30 mouse cellular contexts compared by ENCODE assay signal in the genomic region with DNA sequence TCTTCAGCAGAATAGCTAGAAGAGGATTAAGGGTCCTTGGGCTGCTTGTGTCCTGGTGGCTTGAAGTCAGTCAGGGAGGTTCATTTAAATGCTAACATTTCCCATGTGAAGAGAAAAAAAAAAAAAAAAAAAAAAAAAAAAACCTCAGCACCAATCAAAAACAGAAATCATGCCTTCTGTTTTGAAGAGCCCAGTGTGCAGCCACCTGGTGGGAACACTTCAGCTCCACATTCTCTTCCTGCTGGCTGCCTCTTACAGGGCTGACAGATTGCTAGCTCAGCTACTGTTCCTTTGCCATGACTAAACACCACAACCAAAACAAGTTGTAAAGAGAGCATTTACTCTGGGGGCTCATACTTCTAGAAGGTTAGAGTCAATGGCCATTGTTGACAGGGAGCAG.
DNase-seq lines count a peak whose midpoint lies in the region; ATAC-seq and TF ChIP-seq lines count a peak whose summit lies in the region.
"Had no signal": no experiment of that assay in that cellular context is flagged by ENCODE, and none has a peak within 500 bp of the region (broad histone marks: within the 10 kb centered on the region; RNA-seq: fewer than 3 reads in every experiment).

No protein-coding gene starts in this region.

- no peaks in the 10 kb centered on the region for H3K9me3 ChIP-seq in forebrain, embryonic 14.5 days (replicated peaks; ENCODE audit: control insufficient read depth, low read length)
- no peaks in the 10 kb centered on the region for H3K9me3 ChIP-seq in forebrain, embryonic 15.5 days
- H3K9me3 ChIP-seq: heart, embryonic 10.5 days; heart, embryonic 15.5 days; hindbrain, embryonic 13.5 days; liver, embryonic 12.5 days; neural tube, embryonic 12.5 days had no signal

- H3K4me2 ChIP-seq in forebrain, embryonic 14.5 days (ENCODE audit: low read length), result no peak overlapping the region
- H3K4me2 ChIP-seq in forebrain, embryonic 15.5 days (replicated peaks), result no peak overlapping the region
- H3K4me2 ChIP-seq: heart, embryonic 15.5 days; hindbrain, embryonic 13.5 days; liver, embryonic 12.5 days; midbrain, embryonic 11.5 days; neural tube, embryonic 12.5 days had no signal

- no peak for ATAC-seq in forebrain, embryonic 14.5 days
- ATAC-seq in forebrain, embryonic 15.5 days (replicated peaks), result no peak
- ATAC-seq: forebrain, embryonic 16.5 days; intestine, postnatal 0 days; liver, embryonic 12.5 days; liver, postnatal 0 days; midbrain, embryonic 16.5 days had no signal

- H3K9ac ChIP-seq in forebrain, embryonic 14.5 days (ENCODE audit: low read length), result no peak overlapping the region
- no peak overlapping the region for H3K9ac ChIP-seq in forebrain, embryonic 15.5 days (replicated peaks)
- H3K9ac ChIP-seq: heart, embryonic 15.5 days; hindbrain, embryonic 13.5 days; liver, embryonic 12.5 days; liver, postnatal 0 days; neural tube, embryonic 12.5 days had no signal

- H3K27ac ChIP-seq in forebrain, embryonic 14.5 days (ENCODE audit: low read depth, low read length), result no peak overlapping the region
- H3K27ac ChIP-seq in forebrain, embryonic 15.5 days (replicated peaks), result no peak overlapping the region
- H3K27ac ChIP-seq in layer of hippocampus, adult 2 months, result peak overlapping the region; percentile 64; the same call in 1 of the 2 replicates
- H3K27ac ChIP-seq: heart, embryonic 10.5 days; heart, embryonic 15.5 days; hindbrain, embryonic 13.5 days; liver, embryonic 12.5 days; neural tube, embryonic 12.5 days; stomach, postnatal 0 days had no signal

- no peaks in the 10 kb centered on the region for H3K36me3 ChIP-seq in forebrain, embryonic 14.5 days (ENCODE audit: control insufficient read depth, insufficient read depth, low read length)
- no peaks in the 10 kb centered on the region for H3K36me3 ChIP-seq in forebrain, embryonic 15.5 days
- H3K36me3 ChIP-seq: heart, embryonic 10.5 days; heart, embryonic 15.5 days; hindbrain, embryonic 13.5 days; liver, embryonic 12.5 days; neural tube, embryonic 12.5 days had no signal

- DNase-seq in forebrain, embryonic 14.5 days (ENCODE audit: low spot score), result peak; percentile 22
- DNase-seq in layer of hippocampus, adult 2 months (ENCODE audit: low spot score in 2 of 2), result peak; percentile 42 to 49
- no peak for DNase-seq in layer of hippocampus, postnatal 25 days (ENCODE audit: extremely low spot score in 1 of 2, low spot score in 1 of 2)
- peak; percentile 12 for DNase-seq in brain, embryonic 18.5 days (ENCODE audit: low read depth, low spot score)
- peak; percentile 79 for DNase-seq in cerebellum, adult 9-11 months
- DNase-seq in embryo, embryonic 10 days (ENCODE audit: low spot score), result no peak
- no peak for DNase-seq in Muller cell, postnatal 12 days (ENCODE audit: inconsistent ontology term)
- DNase-seq: adrenal gland, postnatal 14 days; gastrocnemius, postnatal 14 days; heart, postnatal 36 days; kidney, adult 9 months; kidney, postnatal 10 days; left cerebral cortex, postnatal 4 days; liver, postnatal 0 days; lung, postnatal 36 days; right cerebral cortex, adult 18-20 months; thymus, adult 18-20 months; thymus, postnatal 4 days had no signal

- no peak overlapping the region for H3K4me3 ChIP-seq in forebrain, embryonic 14.5 days (ENCODE audit: low read depth, low read length)
- H3K4me3 ChIP-seq in forebrain, embryonic 15.5 days, result no peak overlapping the region
- H3K4me3 ChIP-seq in layer of hippocampus, adult 2 months, result no peak overlapping the region
- H3K4me3 ChIP-seq: heart, embryonic 10.5 days; heart, embryonic 15.5 days; hindbrain, embryonic 13.5 days; liver, embryonic 12.5 days; myocyte; neural tube, embryonic 12.5 days had no signal

- no peaks in the 10 kb centered on the region for H3K4me1 ChIP-seq in forebrain, embryonic 14.5 days (ENCODE audit: control insufficient read depth, insufficient read depth, low read length)
- H3K4me1 ChIP-seq in forebrain, embryonic 15.5 days, result no peaks in the 10 kb centered on the region
- H3K4me1 ChIP-seq: liver, embryonic 12.5 days; neural tube, embryonic 12.5 days had no signal

- peak; percentile 34; the same call in 1 of the 2 replicates for TF ChIP-seq CTCF in layer of hippocampus, adult 2 months (conservative IDR thresholded peaks at IDR 0.05)

- H3K27me3 ChIP-seq in forebrain, embryonic 14.5 days (replicated peaks; ENCODE audit: control insufficient read depth, insufficient read depth, low read length), result no peaks in the 10 kb centered on the region
- H3K27me3 ChIP-seq in forebrain, embryonic 15.5 days, result no peaks in the 10 kb centered on the region
- H3K27me3 ChIP-seq: heart, embryonic 15.5 days; hindbrain, embryonic 13.5 days; liver, embryonic 12.5 days; neural tube, embryonic 12.5 days had no signal

Comparison
In these comparisons a context has a peak if more than half of its experiments do, and no peak if none do; other contexts are left out.
1. DNase-seq: peak in forebrain, embryonic 14.5 days (single experiment), layer of hippocampus, adult 2 months (2 of 2), brain, embryonic 18.5 days (single experiment) and cerebellum, adult 9-11 months (single experiment); none in layer of hippocampus, postnatal 25 days (0 of 2), embryo, embryonic 10 days (single experiment) and Muller cell, postnatal 12 days (single experiment).